Mouse (Mus musculus) heart, embryonic 10.5 days (tissue): ENCODE data around the gene Upb1. TPM values are rescaled to one million over a fixed set of nuclear protein-coding genes. Genes with fewer than 3 reads are reported as not detected.

Experiments used
- polyA plus RNA-seq: library from polyadenylated mRNA; unstranded; fragments of >200 nt; fragmentation: Nextera tagmentation; extraction: Ambion mirVana; gene quantifications from 2 replicates; pipeline ENCODE4 v1.2.1, GENCODE M21; 2016

Upb1 gene
- polyA plus RNA-seq, 1 experiment from 2014 or later = 1.6 TPM

Other genes starting within 250 kb of the Upb1 start
- 27.4 and 27.5 TPM in 2 replicates for gene Specc1l, start 189.0 kb upstream of the Upb1 start, polyA plus RNA-seq
- 3.5 and 3.6 TPM in 2 replicates for gene Adora2a, start 84.2 kb upstream of the Upb1 start, polyA plus RNA-seq
- gene Snrpd3, start 116.4 kb downstream of the Upb1 start, polyA plus RNA-seq = 139 and 148 TPM in 2 replicates
- gene Gucd1, start 116.9 kb downstream of the Upb1 start, polyA plus RNA-seq = 24.0 and 28.8 TPM in 2 replicates
- gene Lrrc75b, start 159.2 kb downstream of the Upb1 start, polyA plus RNA-seq = 0.78 and 1.1 TPM in 2 replicates
- gene Ggt1, start 160.5 kb downstream of the Upb1 start, polyA plus RNA-seq = 0.27 and 1.9 TPM in 2 replicates
- gene Ggt5, start 188.2 kb downstream of the Upb1 start, polyA plus RNA-seq = 1.4 and 4.9 TPM in 2 replicates
- gene Susd2, start 242.9 kb downstream of the Upb1 start, polyA plus RNA-seq = 1.3 and 1.4 TPM in 2 replicates